Mouse (Mus musculus) cerebellum, adult 9-11 months (tissue): ENCODE measurements around the gene Dnajc7.
"Not testable (repeated sequence)": the region's sequence is repeated elsewhere in the genome, so short reads cannot be mapped to it uniquely, and the experiment has no call there.

ENCODE experiments used
- DNase-seq: peaks from one replicate; pipeline ENCODE4 v3.0.0; 2022

Dnajc7 gene

DNA sequence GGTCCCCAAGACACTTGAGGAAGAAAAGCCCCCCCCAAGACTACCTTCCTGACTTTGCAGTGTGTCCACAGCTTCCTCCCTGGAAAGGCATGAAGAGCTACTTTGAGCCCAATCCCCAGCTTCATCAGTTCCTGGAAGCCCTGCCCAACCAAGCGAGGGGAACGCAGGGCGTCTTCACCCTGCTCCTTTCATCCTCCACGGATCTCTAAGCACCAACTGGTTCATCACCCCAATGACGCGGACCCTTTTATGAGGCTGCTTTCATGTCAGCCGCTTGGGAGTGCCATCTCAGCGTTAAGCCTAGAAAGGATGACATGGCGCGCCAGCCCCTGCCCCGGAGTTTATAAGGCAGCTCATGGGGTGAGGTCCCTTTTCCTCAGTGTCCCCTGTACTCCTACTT, at the start of gene Dnajc7:
TSS of gene Dnajc7 (minus strand) at position 187 of the 400 bp plus-strand sequence.
- DNase-seq: no peak

GRCm38 (mm10) chr11:100659806-100660205, 39.8 kb upstream of the Dnajc7 start:
- DNase-seq: no peak

DNA sequence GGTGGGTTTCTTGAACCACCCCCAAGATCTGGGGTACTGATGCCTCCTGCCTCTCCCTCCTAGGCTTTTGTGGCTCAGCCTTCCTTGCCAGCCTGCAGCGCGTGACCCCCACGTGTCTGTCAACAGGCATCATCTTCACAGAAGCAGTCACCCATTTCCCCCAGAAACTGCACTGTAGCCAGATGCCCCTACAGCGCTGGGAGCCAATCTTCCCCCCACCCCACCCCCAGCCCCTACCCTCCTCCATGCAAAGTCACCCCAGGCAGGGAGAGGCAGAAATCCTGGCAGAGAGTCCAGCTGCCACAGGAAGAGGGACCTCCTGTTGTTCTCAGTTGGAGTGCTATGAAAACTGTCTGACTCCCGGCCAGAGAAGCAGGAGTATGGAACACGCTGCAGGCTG, 36.5 kb upstream of the Dnajc7 start:
- no peak for DNase-seq

GRCm38 (mm10) chr11:100655589-100655988, 35.6 kb upstream of the Dnajc7 start:
- not testable (repeated sequence) for DNase-seq

DNA sequence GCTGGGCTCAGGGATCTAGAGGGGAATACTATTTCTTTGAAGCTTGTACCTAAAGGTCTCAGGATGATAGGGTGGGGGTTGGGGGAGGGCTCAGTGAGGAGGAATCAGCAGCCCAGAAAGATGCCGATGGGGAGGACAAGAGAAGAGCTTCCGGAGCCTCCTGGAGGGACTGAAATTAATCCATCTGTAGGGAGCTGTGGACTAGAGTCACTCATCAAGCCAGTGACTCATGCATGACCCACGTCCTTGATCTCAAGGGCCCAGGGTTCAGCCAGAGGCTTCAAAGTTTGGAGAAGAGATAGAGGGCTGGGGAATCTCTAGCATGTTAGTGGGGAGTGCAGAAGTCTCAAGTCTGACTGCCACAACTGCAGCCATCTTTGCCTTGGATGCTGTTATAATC, 31.8 kb upstream of the Dnajc7 start:
- DNase-seq: no peak

DNA sequence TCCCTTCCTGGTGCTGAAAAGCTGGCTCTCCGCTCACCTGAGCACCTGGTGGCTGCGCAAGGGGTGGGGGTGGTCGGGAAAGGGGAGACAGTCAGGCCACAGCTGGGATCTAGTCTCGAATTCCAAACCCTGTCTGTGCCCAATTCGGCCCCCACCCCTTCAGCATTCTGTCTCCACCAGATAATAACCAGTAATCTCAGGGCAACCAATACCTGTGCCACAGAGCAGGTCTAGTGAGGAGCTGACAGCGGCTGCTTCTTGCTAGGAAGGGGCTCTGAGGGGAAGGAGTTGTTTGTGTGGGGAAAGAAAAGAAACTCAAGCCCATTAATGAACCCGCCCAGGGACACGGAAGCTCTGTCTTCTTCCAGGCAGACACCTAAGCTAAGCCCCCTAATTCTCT, 31.2 kb upstream of the Dnajc7 start:
- DNase-seq: no peak

- no peak for DNase-seq
These were observed 28.4 kb upstream of the Dnajc7 start for GRCm38 (mm10) chr11:100648405-100648804.

GRCm38 (mm10) chr11:100646265-100646664, 26.3 kb upstream of the Dnajc7 start:
- DNase-seq: no peak

- no peak for DNase-seq
These were observed 23.9 kb upstream of the Dnajc7 start for GRCm38 (mm10) chr11:100643612-100644575.

- peak; percentile 57 for DNase-seq
These were observed 20.4 kb upstream of the Dnajc7 start for GRCm38 (mm10) chr11:100640159-100640906.

DNA sequence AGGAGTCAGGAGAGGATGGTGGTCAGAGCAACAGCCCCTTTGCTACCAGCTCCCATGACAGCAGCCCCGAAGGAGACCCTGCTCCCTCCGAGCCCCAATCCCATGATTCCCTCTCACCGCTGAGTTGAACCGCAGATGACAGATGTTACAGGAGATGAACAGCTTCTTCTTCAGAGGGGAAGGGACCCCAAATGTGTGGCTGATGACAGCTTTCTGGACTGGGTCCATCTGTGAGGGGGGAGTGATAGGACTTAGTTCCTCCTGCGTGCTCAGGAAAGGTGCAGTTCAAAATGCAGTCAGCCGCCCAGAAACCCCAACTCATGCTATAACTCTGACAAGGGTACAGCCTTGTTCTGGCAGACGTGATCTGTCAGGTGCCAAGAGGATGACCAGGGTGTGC, 14.6 kb upstream of the Dnajc7 start:
- DNase-seq: no peak

DNA sequence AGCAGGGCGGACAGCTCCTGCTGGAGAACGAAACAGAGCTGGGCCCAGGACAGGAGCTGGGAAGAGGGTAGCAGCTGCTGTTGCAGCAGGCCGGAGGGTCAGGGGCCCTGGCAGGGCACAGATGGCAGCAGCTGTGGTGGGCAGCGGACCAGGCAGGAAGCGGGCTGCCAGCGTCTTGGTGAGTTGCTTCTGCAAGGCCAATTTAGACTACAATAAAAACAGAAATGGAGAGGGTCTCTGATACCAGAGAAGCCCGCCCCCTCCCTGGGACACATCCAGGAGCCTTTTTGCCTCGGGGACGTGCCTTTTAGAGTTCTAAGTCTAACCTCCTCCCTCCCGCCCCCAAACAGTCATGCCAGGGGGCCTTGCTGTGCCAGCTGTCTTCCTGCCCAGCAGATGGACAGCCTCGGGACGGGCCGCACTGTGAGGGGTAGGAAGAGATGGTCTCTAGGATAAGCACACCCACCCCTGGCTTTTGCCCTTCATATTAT, 8.9 kb upstream of the Dnajc7 start:
- DNase-seq: no peak

DNA sequence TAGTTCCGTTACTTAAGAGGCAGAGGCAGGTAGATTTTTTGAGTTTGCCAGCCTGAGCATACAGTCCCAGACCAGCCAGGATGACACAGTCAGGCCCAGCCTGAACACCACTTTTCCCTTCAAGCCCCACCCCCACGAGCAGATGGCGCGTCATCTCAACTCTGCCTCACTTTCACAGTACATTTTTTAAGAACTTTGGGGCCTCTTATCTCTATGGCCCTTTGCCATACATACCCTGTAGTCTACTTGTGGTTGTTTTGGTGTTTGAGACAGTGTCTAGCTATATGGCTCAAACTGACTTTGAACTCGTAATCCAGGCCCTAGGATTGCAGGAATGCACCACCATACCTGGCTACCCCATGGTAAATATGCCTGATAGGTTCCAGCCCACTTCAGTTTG, 8.1 kb upstream of the Dnajc7 start:
- no peak for DNase-seq

DNA sequence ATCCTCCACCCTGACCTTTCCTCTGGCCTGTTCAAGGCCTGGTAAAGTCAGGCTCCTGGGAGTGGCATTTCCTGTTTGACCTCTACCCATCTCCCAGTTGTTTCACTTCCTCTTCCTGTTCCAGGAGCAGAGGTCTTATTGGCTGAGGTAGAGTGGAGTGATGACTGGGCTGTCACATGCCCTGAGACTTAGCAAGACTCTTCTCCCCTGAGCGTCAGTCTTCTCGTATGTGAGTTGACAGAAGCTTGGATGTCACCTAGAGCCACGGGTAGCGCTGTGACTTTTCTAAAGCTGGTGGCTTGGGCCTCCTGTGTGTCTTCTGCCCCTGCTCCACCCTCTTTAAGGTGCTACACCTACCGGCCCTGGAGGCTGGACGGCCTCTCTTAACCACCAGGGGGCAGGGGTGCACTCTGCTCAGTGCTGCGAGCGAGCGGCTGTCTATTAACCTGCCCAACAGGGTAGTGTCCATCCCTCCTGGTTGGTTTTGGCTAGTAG, 6.8 kb upstream of the Dnajc7 start:
- DNase-seq: peak; percentile 56

DNA sequence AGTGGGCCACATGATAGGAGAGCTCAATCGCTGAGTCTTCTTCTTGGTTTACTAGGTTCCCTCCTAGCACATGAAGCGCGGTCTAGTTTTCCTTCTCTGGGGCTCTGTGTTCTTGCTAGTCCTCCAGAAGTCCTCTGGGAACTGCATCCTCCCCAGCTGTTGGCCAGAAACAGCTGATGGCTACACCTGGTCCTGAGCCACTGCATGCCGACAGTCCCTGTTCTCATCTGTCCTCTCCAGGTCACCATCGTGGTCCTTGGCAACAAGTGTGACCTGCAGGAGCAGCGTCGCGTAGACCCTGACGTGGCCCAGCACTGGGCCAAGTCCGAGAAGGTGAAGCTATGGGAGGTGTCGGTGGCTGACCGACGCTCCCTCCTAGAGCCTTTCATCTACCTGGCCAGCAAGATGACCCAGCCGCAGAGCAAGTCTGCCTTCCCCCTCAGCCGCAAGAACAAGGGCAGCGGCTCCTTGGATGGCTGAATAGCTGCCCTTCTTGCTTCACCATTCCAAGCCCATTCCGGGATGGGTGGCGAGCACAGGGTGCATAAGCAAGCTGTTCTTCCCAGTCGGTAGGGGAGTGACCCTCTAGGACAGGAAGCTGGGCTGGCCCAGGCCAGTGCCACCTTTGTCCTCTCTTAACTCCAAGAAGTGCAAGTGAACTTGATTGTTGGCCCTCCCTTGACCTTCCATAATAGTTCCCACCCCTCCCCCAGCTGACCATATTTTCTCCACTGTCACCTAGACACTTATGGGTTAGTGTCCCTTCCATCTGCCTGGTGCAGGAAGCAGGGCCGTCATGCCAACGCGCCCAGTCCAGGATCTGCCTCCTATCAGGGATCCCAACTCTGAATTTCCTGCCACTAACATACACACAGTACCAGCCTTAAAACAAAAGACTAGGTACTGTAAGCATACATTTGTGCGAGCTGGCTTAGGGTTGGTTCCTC, 6.1 kb upstream of the Dnajc7 start:
- no peak for DNase-seq

DNA sequence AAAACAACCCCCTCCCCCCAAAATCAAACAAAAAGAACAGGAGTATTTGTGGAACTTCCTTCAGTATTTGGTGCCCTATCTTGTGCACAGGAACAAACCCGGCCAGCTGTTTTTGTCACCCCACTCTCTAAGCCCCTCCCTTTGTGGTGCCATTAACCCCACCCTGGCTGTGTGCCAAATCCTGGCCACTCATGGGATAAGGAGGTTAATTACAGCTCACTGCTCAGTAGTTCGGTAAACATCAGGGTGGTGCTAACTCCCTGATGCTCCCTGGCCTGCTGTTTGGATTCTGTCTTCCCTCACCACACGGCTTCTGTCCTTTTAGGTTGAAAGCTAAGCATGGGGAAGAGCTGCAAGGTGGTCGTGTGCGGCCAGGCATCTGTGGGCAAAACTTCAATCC, 3.9 kb upstream of the Dnajc7 start:
- peak; percentile 55 for DNase-seq

- DNase-seq: peak; percentile 94
These were observed 2.7 kb upstream of the Dnajc7 start for GRCm38 (mm10) chr11:100622714-100623113.

- peak; percentile 96 for DNase-seq
These were observed 438 bp downstream of the Dnajc7 start for GRCm38 (mm10) chr11:100619485-100619975.

DNA sequence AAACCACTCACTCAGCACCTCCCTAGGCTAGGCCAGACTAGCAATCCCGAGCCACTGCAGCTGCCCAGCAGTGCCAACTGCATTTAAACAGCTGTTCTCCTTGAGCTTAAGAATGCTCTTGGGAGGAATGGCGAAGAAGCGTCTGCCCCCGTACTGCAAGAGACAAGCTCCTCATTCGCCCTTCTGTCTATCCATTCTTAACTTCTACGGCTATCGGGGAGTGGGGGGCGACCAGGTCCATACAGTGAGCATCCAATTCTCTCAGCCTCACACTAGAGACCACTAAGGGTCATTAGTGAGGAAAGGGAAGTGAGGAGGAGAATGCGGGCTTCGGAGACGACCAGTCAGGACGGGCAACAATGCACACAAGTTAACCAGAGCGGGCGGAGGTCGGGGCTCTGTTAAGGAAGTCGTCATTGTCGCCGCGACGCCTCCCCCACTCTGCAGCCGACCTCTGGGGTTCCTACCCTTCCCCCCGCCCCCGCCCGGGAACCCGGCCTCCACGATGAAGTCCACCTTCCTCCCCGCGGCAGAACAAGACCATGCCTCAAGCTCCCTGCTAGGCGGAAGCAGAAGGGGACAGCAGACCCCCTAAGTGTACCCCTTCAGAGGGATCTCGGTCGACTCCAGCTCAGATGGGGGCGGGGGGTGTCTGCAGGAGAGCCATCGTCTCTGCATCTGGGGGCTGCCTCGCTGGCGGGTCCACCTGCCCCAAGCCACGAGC, 1.0 kb downstream of the Dnajc7 start, which contains the start of gene Nkiras2:
TSS of gene Nkiras2 (plus strand) at position 484 of the 724 bp plus-strand sequence.
- DNase-seq: no peak

GRCm38 (mm10) chr11:100617480-100617879, 2.5 kb downstream of the Dnajc7 start:
- no peak for DNase-seq

DNA sequence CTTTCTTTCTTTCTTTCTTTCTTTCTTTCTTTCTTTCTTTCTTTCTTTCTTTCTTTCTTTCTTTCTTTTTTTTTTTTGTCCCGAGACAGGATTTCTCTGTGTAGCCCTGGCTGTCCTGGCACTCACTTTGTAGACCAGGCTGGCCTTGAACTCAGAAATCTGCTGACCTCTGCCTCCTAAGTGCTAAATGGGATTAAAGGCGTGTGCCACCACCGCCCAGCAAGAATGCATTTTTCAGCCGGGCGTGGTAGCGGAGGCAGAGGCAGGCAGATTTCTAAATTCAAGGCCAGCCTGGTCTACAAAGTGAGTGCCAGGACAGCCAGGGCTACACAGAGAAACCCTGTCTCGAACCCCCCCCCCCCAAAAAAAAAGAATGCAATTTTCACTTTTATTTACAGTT, 3.1 kb downstream of the Dnajc7 start:
- not testable (repeated sequence) for DNase-seq
